Mouse (Mus musculus) left cerebral cortex, adult 8-10 months (tissue): Measurements from ENCODE around the gene Cep112. TPM values are rescaled to one million over a fixed set of nuclear protein-coding genes. Genes with fewer than 3 reads are reported as not detected.

ENCODE experiments used
- DNase-seq, 2 experiments: peaks; one replicate each; pipeline ENCODE4 v3.0.0; 2022; ENCODE audit warnings: low spot score in 2 of 2
- total RNA-seq, 4 experiments: library from RNA; stranded (reverse); gene quantifications; 2 replicates each; pipeline ENCODE4 v1.2.4; 2022

The Cep112 gene
- total RNA-seq, 4 experiments from 2014 or later = 13.1 to 19.2 (median 16.5) TPM

DNA sequence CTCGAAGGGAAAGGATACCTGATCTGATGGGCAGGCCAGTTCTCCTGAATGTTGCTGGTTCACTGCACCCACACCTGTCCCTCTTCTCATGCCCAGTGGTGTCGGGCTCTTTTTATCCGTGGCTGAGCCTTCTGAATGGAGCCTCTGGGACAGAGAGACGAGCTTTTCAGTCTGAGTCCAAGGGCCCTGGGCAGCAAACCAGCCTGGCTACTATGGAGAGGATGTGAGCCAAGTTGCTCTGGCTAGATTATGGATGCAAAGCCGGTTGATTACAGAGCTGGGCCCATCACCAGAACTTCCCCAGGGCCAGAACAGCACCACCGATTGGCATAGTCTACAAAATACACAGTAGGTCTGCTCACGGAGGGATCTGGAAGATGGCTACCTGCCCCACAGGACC is 476.7 kb downstream of the Cep112 start:
- DNase-seq = no peak

- DNase-seq = no peak
Measured at GRCm38 (mm10) chr11:108902303-108902702, 477.3 kb downstream of the Cep112 start.

- DNase-seq = no peak
Measured at GRCm38 (mm10) chr11:108906590-108907254, 481.7 kb downstream of the Cep112 start.

- DNase-seq = no peak
Measured at GRCm38 (mm10) chr11:108909396-108910195, 484.6 kb downstream of the Cep112 start.

Other genes with a start within 250 kb of the Cep112 start
- gene Apoh, start 81.8 kb upstream of the Cep112 start, total RNA-seq = 1 to 10 TPM in 1 of 4 experiments, under 1 TPM in 3; 0.41 to 1.3 (median 0.56) TPM
- gene Prkca, start 81.3 kb upstream of the Cep112 start, total RNA-seq = 100 to 1,000 TPM; 132 to 162 (median 144) TPM